Mouse (Mus musculus): Measurements from ENCODE around the gene 1810009A15Rik.

DNA sequence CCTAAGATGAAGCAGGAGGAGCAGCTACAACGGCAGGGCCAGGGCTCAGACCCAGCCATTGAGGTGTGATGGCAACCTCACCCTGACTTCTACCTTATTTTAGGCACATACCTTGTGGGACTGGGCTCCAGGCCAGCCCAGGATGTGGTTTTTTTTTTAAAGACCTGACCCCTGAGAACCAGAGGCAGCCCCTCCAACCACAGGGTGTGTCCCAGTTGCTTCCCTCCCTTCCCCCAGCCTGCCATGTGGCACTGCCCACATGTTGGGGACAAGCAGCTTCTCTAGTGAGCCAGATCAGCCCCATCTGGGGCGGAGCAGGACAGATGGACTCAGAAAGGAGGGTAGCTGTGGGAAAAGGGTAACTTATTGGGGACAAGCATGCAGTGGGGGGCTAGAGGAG is 38.1 kb downstream of the 1810009A15Rik start:
- no peak for TF ChIP-seq CTCF (IDR thresholded peaks at IDR 0.05; ENCODE audit: low read depth, low read length)
- no peak for TF ChIP-seq POLR2A (IDR thresholded peaks at IDR 0.05; ENCODE audit: extremely low read depth, insufficient read depth, low read length)

All from liver, adult 2 months (tissue).